Mouse (Mus musculus): Measurements from ENCODE around the gene Il31ra. TPM values are rescaled to one million over a fixed set of nuclear protein-coding genes. Genes with fewer than 3 reads are reported as not detected.

Il31ra gene
- polyA plus RNA-seq, 1 experiment from 2014 or later, result 0.59 TPM

Other genes starting within 250 kb of the Il31ra start
- 18.9 and 19.5 TPM in 2 replicates for gene Il6st, start 130.3 kb downstream of the Il31ra start, polyA plus RNA-seq (2015; fragmentation: Nextera tagmentation; extraction: Ambion mirVana)
- 0.17 and 0.26 TPM in 2 replicates for gene Ddx4, start 58.1 kb upstream of the Il31ra start, polyA plus RNA-seq (2015; fragmentation: Nextera tagmentation; extraction: Ambion mirVana)
- gene Slc38a9, start 66.4 kb upstream of the Il31ra start, polyA plus RNA-seq (2015; fragmentation: Nextera tagmentation; extraction: Ambion mirVana), result 34.2 and 47.3 TPM in 2 replicates
- 18.1 and 19.9 TPM in 2 replicates for gene Plpp1, start 206.4 kb upstream of the Il31ra start, polyA plus RNA-seq (2015; fragmentation: Nextera tagmentation; extraction: Ambion mirVana)